Mouse (Mus musculus) layer of hippocampus, adult 8-10 months (tissue): Measurements from ENCODE around the gene Rimklb. TPM values are rescaled to one million over a fixed set of nuclear protein-coding genes. Genes with fewer than 3 reads are reported as not detected.
"Not testable (repeated sequence)": the region's sequence is repeated elsewhere in the genome, so short reads cannot be mapped to it uniquely, and the experiment has no call there.

ENCODE experiments used
- DNase-seq, 2 experiments: peaks; one replicate each; pipeline ENCODE4 v3.0.0; 2022; ENCODE audit warnings: low spot score in 2 of 2
- total RNA-seq, 4 experiments: library from RNA; stranded (reverse); gene quantifications; 2 replicates each; pipeline ENCODE4 v1.2.4; 2022

The Rimklb gene
- 10 to 100 TPM; 49.8 to 78.3 (median 70.4) TPM for total RNA-seq

- no peak for DNase-seq
Measured at GRCm38 (mm10) chr6:122498661-122499060, at the start of gene Rimklb. Gene Rimklb, minus strand, starts transcription at chr6:122498761.

GRCm38 (mm10) chr6:122545948-122546347 lies 47.4 kb upstream of the Rimklb start:
- no peak for DNase-seq

- DNase-seq, result no peak
Measured at GRCm38 (mm10) chr6:122545289-122545882, 46.8 kb upstream of the Rimklb start.

DNA sequence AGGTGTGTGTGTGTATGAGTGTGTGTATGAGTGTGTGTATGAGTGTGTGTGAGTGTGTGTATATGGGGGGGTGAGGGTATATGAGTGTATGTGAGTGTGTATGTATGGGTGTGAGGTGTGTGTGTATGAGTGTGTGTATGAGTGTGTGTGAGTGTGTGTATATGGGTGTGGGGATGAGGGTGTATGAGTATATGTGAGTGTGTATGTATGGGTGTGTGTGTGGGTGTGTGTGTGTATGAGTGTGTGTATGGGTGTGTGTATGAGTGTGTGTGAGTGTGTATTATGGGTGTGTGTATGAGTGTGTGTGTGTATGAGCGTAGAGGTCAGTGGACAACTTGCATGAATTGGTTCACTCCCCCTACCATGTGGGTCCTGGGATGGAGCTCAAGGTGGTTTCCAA lies 46.1 kb upstream of the Rimklb start:
- no peak for DNase-seq

DNA sequence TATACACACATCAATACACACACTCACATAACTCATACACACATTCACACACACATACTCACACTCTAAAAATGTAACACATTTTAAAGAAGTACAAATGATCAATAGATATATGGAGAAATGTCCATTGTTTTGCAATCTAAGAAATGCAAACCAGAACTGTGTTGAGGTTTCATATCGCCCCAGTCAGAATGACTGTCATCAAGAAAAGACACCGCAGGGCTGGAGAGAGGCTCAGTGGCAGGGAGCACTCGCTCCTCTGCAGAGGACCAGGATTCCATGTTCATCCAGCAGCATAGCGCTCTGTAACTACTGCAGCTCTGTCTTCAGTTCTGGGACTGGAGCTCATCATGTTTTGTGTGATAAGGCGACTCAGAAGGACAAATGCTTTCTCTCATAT lies 45.0 kb upstream of the Rimklb start:
- no peak for DNase-seq

GRCm38 (mm10) chr6:122542459-122542858 lies 43.9 kb upstream of the Rimklb start:
- not testable (repeated sequence) for DNase-seq

DNA sequence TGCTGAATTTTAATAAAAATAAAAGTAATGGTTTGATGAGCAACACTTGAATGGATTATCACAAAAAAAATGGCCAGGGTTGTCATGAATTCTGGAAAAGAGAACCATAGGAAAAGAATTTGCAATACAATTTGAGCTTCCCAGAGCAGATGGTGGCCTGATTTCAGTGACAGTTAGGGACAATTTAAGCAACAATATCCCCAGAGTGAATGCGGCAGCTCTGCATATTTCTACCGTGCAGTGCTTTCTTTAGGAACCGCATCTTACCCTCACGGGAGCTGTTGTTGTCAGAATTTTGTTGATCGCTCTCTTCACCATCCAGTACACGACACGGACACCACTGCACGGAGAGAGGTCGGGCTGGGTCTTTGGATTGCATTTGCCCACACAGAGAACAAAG lies 41.0 kb upstream of the Rimklb start:
- no peak for DNase-seq

GRCm38 (mm10) chr6:122534032-122534431 lies 35.5 kb upstream of the Rimklb start:
- DNase-seq, result no peak

DNA sequence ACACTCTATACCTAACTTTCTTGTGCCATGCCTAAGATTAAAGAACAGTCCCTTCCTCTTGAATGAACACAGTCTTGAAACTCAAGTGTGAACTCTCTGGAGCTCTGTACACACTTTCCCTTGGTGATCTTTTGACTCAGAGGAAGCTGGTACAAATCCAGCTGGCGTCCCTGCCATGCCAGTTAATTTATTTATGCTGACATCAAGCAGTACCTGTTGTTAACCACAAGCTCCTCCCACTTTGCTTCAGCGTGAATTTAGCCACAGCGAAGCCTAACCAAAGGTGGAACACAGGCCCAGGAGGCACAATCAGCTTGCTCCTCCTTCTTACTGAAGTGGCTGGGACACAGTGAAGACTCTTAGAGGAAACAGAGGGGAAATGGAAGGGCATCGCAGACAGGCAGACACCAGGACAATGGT lies 34.3 kb upstream of the Rimklb start:
- no peak for DNase-seq

DNA sequence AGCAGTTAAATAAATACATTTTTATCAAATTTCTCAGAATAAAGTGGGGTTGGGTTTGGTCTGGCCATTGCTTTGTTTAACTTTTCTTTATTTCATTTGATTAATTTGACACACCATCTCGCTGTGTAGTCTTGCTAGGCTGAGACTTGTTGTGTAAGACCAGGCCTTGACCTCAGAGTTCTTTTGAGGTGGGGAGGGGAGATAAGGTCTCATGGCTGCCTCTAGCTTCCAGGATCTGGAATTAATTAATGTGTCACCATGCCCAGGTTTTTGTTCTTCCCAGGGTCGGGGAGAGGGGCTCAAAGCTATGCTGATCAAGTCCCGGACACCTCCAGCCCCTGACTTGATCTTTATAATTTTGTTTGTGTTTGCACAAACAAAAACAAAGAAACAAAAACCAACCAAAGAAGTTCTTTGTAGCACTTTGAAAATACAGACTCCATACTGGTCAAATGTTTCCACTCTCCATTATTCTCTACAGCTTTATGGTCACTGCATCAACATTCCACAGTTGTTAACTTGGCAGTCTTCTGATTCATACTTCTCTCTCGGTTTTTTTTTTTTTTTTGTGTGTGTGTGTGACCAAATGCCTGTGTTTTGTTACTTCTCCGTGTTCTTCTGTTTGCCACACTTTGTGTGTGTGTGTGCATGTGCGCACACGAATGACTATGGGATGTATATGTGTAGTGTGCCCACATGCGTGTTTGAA lies 33.1 kb upstream of the Rimklb start:
- no peak for DNase-seq

DNA sequence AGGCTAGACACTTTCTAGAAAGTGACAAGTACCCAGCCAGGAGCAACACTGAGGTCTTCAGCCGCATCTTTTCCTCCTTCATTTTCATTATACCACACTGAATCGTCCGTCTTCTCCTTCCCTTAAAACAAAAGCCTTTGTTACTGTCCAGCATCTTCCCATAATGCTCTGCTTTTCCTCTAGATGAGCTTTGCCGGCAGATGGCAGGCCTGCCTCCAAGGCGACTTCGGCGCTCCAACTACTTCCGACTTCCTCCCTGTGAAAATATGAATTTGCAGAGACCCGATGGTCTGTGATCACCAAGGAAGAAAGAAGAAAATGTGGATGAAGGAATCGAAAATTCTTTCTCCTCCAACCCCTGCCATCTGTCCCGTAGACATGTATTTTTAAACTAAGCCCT lies 29.6 kb upstream of the Rimklb start:
- DNase-seq, result no peak

DNA sequence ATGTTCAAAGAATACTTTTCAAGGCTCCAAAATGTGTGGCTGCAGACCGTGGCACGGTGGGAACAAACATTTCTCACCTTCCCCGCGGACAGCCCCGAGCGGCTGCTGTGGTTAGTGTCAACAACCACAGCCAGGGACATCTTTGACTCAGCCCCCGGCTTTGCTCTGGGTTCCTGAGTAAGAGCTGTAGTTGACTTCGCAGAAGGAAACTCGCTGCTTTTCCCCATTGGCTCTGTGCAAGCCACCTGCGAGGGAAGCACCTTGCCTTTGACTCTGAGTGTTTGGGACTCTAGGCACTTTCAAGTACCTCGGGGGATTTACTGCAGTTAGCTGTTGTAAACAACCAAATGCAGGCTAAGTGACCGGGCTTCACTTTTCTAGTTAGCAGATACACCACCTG lies 29.0 kb upstream of the Rimklb start:
- DNase-seq, result no peak

- no peak for DNase-seq
Measured at GRCm38 (mm10) chr6:122523289-122523688, 24.7 kb upstream of the Rimklb start.

- DNase-seq, result no peak
Measured at GRCm38 (mm10) chr6:122522595-122522994, 24.0 kb upstream of the Rimklb start.

GRCm38 (mm10) chr6:122519384-122519783 lies 20.8 kb upstream of the Rimklb start:
- DNase-seq, result no peak

DNA sequence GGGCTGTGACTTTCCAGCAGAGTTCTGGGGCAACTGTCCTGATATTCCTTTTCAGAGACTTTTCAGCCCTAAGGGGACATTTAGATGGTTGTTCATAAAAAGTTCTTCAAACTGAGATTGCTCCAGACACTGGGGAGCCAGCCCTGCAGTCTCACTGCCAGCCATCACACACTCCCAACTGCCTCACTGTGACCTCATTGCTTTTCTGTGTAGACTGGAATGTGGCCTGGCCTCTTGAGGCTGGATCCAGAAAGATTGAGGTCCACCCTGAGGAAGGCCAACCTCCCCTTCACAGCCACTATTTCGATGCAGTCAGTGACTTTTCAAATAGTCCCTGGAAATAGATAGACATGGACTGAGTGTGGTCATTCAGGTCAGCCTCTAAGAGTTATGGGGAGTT lies 19.1 kb upstream of the Rimklb start:
- no peak for DNase-seq

DNA sequence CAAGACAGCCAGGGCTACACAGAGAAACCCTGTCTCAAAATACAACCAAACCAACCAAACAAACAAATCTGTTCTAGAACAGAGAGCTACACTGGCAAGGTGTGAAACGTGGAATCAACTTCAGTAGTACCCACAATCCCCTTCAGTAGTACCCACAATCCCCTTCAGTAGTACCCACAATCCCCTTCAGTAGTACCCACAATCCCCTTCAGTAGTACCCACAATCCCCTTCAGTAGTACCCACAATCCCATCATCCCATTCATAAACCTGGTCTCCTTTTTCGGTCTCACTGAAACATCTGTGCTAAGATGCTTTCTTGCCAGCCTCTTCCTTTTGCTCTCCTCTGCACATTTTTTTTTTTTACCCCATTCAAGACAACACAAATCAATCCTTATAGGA lies 17.2 kb upstream of the Rimklb start:
- DNase-seq, result not testable (repeated sequence)

DNA sequence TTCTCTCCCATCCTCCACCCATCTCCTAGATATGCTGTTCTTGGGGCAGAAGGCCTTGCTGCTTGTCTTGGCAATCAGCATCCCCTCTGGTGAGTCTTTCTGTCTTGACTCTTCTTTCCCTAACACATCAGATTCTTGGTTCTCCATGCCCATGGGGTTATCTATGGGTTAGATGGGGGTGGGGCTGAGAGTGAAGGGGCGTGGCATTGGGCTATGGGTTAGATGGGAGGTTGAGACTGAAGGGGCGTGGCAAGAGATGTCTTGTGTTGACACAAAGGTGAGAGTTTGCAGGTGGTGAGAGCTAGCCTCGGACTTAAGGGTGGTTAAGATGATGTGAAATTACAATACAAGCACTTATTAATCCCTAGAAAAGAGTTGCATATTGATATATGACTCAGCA lies 15.8 kb upstream of the Rimklb start:
- DNase-seq, result no peak

DNA sequence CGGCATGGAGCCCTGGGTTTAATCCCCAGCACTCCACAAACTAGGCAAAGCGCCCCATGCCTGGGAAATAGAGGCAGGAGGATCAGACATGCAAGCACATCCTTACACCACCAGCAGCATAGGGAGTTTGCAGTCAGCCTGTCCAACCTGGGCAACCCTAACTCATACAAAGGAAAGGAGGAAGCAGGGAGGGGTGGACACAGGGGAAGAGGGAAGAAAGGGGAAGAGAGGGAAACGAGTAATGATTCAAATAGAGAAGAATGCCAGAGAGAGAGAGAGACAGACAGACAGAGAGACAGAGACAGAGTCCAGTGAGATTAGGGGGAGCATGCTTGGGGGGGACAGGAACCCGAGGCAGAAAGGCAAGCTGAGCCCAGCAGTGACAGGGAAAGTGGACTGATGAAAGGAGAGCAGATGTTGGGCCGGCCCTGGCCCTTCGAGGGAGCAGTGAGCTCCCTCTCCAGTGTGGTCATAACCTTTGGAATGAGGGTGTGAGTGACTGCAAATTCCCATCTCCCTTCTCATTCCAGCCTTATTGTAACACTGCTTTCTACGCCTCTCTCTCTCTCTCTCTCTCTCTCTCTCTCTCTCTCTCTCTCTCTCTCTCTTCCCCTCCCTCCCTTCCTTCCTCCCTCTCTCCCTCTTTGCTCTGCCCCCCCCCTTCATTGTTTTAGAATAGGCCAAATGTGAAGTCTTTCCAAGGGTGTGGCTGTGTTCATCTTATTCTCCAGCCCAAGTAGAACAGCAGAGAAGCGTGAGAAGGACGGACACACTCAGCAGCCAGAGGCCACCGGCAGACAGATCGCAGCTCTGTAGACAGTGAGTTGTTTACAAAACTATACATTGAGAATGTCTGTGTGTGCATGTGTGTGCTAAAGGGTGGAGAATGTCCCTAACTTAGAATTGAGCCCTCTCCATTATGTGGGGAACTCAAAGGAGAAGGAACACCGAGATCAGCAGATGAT lies 14.6 kb upstream of the Rimklb start:
- no peak for DNase-seq

DNA sequence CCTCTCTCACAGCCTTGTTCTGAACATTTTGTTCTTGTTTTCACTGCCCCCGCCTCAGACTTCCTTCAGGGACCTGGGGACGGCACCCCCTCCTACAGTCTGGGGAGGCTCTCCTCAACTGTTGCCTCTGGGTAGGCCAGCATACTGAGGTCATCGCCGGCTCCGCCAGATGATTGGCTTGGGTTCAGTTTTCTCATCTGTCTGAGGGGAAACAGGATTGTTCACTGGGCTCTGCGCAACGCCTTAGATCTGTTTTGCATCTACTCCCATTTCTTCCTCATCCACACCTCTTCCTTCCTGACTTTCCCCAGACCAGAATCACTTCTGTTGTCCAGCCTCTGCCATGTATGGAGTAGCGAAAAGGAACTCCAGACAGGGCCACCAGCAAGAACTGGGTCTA lies 9.9 kb upstream of the Rimklb start:
- DNase-seq, result no peak

- no peak for DNase-seq
Measured at GRCm38 (mm10) chr6:122505545-122505944, 7.0 kb upstream of the Rimklb start, which contains the start of gene Mfap5. Gene Mfap5, plus strand, starts transcription at chr6:122505845.

DNA sequence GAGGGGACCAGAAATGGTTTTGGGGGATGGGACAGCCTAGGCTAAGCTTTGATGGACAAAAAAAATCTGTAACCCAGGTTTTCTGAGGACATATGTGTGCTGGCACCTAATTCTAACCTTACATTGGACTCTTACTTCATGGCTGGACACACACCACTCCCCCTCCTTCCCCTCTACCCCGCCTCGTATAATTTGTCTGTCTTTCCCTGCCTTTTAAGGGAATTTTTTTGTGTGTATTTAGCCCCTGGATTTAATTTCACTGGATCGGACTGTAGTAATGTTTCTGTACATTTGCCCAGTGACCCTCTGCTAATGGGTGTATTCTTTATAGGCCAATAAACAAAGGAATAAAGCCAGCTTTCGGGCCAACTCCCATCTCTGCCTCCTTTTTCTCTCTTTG lies 6.5 kb upstream of the Rimklb start:
- DNase-seq, result no peak
